Mouse (Mus musculus) adrenal gland, adult 18-20 months (tissue): ENCODE data around the gene Brms1. TPM values are rescaled to one million over a fixed set of nuclear protein-coding genes. Genes with fewer than 3 reads are reported as not detected.
"Not testable (repeated sequence)": the region's sequence is repeated elsewhere in the genome, so short reads cannot be mapped to it uniquely, and the experiment has no call there.

Experiments
- DNase-seq, 2 experiments: peaks; one replicate each; pipeline ENCODE4 v3.0.0; 2021 to 2022; ENCODE audit warnings: low spot score in 2 of 2
- total RNA-seq, 2 experiments: library from RNA; stranded (reverse); gene quantifications; 1 replicate in 1 of 2; 2 replicates in 1 of 2; pipeline ENCODE4 v1.2.3; 2021

The Brms1 gene
- total RNA-seq, 2 experiments from 2014 or later: 28.4 to 29.3 TPM

- DNase-seq: peak; percentile 56
Observed at GRCm38 (mm10) chr19:5085145-5085863, 44.1 kb downstream of the Brms1 start, which contains the start of gene Tmem151a. Gene Tmem151a, minus strand, starts transcription at chr19:5085531.

GRCm38 (mm10) chr19:5086533-5086932, 45.4 kb downstream of the Brms1 start:
- DNase-seq: not testable (repeated sequence)

- DNase-seq: peak; percentile 89 to 90
Observed at GRCm38 (mm10) chr19:5087884-5088728, 47.0 kb downstream of the Brms1 start, which contains the start of gene Yif1a. Gene Yif1a, plus strand, starts transcription at chr19:5088538.

GRCm38 (mm10) chr19:5089324-5089723, 48.2 kb downstream of the Brms1 start:
- DNase-seq: no peak

GRCm38 (mm10) chr19:5092083-5092482, 50.9 kb downstream of the Brms1 start:
- no peak for DNase-seq

- DNase-seq: no peak
Observed at GRCm38 (mm10) chr19:5093481-5094242, 52.5 kb downstream of the Brms1 start.

GRCm38 (mm10) chr19:5094243-5094632, 53.1 kb downstream of the Brms1 start:
- DNase-seq: peak; percentile 89 to 92

- no peak for DNase-seq
Observed at GRCm38 (mm10) chr19:5094746-5095417, 53.7 kb downstream of the Brms1 start.

GRCm38 (mm10) chr19:5095887-5096474, 54.8 kb downstream of the Brms1 start:
- no peak for DNase-seq

- DNase-seq: no peak
Observed at GRCm38 (mm10) chr19:5097521-5098362, 56.6 kb downstream of the Brms1 start.

GRCm38 (mm10) chr19:5098363-5099143, 57.4 kb downstream of the Brms1 start, which contains the start of gene Cnih2:
Gene Cnih2, minus strand, starts transcription at chr19:5098521.
- DNase-seq: peak; percentile 63 to 67

Other genes with a start within 250 kb of the Brms1 start
- 10 to 100 TPM; 64.1 to 66.8 TPM for gene Rbm4, start 247.5 kb upstream of the Brms1 start, total RNA-seq
- gene Gm21992, start 229.7 kb upstream of the Brms1 start, total RNA-seq: 10 to 100 TPM; 28.1 to 30.6 TPM
- 10 to 100 TPM; 46.1 to 59.0 TPM for gene Rbm14, start 229.7 kb upstream of the Brms1 start, total RNA-seq
- gene Ccs, start 202.0 kb upstream of the Brms1 start, total RNA-seq: 100 to 1,000 TPM in 1 of 2 experiments, 10 to 100 TPM in 1; 94.4 to 109 TPM
- under 1 TPM in 1 of 2 experiments, not detected in 1; 0.13 TPM for gene Ccdc87, start 202.0 kb upstream of the Brms1 start, total RNA-seq
- gene Ctsf, start 186.2 kb upstream of the Brms1 start, total RNA-seq: 100 to 1,000 TPM; 318 to 345 TPM
- gene Actn3, start 163.4 kb upstream of the Brms1 start, total RNA-seq: 1 to 10 TPM in 1 of 2 experiments, under 1 TPM in 1; 0.73 to 1.5 TPM
- 10 to 100 TPM; 16.9 to 20.5 TPM for gene Zdhhc24, start 162.7 kb upstream of the Brms1 start, total RNA-seq
- 1 to 10 TPM; 5.1 to 8.9 TPM for gene Bbs1, start 134.7 kb upstream of the Brms1 start, total RNA-seq
- 10 to 100 TPM; 51.4 to 86.6 TPM for gene Dpp3, start 113.1 kb upstream of the Brms1 start, total RNA-seq
- gene Peli3, start 98.2 kb upstream of the Brms1 start, total RNA-seq: 1 to 10 TPM; 6.8 to 8.9 TPM
- 10 to 100 TPM; 51.3 to 59.1 TPM for gene Mrpl11, start 79.2 kb upstream of the Brms1 start, total RNA-seq
- under 1 TPM; 0.35 to 0.46 TPM for gene Npas4, start 51.0 kb upstream of the Brms1 start, total RNA-seq
- 1 to 10 TPM; 2.9 to 4.5 TPM for gene Slc29a2, start 17.5 kb upstream of the Brms1 start, total RNA-seq
- 10 to 100 TPM; 25.9 to 31.8 TPM for gene B4gat1, start 2.5 kb upstream of the Brms1 start, total RNA-seq
- 1 to 10 TPM in 1 of 2 experiments, under 1 TPM in 1; 0.73 to 1.5 TPM for gene AC124502.3, start 2.5 kb upstream of the Brms1 start, total RNA-seq
- gene Rin1, start 9.1 kb downstream of the Brms1 start, total RNA-seq: 1 to 10 TPM; 3.4 to 4.2 TPM
- gene Cd248, start 26.7 kb downstream of the Brms1 start, total RNA-seq: 10 to 100 TPM in 1 of 2 experiments, 1 to 10 TPM in 1; 7.3 to 16.2 TPM
- 1 to 10 TPM; 1.4 to 1.5 TPM for gene Tmem151a, start 44.2 kb downstream of the Brms1 start, total RNA-seq
- 10 to 100 TPM; 56.4 to 75.3 TPM for gene Yif1a, start 47.2 kb downstream of the Brms1 start, total RNA-seq
- gene Cnih2, start 57.2 kb downstream of the Brms1 start, total RNA-seq: 1 to 10 TPM; 1.9 to 2.3 TPM
- gene Rab1b, start 65.7 kb downstream of the Brms1 start, total RNA-seq: 100 to 1,000 TPM; 179 to 194 TPM
- 10 to 100 TPM; 49.2 to 49.8 TPM for gene Klc2, start 77.2 kb downstream of the Brms1 start, total RNA-seq
- gene Pacs1, start 231.8 kb downstream of the Brms1 start, total RNA-seq: 10 to 100 TPM; 15.1 to 20.7 TPM